Mouse (Mus musculus) bone marrow, adult 2 months (tissue): Measurements from ENCODE around the gene Atp11a.

Experiments used
- CTCF ChIP-seq: fragments of 200-500 bp; IDR thresholded peaks from 2 replicates; pipeline ENCODE4 v1.5.1; 2011; ENCODE audit warnings: low read length, control low read depth; ENCODE audit not compliant: control insufficient read depth, insufficient read depth
- POLR2A ChIP-seq: fragments of 200-500 bp; IDR thresholded peaks from 2 replicates; pipeline ENCODE4 v1.6.1; 2011; ENCODE audit warnings: low read depth, mild to moderate bottlenecking, control low read depth, low read length, borderline replicate concordance; ENCODE audit not compliant: control insufficient read depth

DNA sequence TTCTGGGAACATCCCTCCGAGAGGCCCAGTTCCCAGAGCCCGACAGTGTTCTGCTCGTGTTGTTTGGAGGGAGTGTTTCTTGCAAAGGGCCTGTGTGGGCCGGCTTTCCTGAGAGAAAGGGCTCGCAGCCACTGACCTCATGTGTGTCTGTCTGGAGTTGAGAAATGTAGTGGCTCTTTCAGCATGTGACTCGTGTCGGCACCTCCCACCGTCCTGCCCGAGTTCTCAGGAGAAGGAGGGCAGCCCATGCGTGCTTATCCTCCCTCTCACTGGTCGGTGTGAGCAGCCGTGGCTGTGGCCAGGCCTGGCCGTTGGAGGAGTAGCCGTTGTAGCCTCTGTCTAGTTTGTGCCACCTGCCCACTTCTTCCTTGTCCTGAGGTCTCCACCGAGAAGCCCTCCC, 99.2 kb downstream of the Atp11a start:
- TF ChIP-seq CTCF (no peak), POLR2A (no peak)
